22 mouse cellular contexts compared by ENCODE assay signal in genomic region chr3:152241098-152241497, GRCm38 (mm10). TPM values are rescaled to one million over a fixed set of nuclear protein-coding genes. Genes with fewer than 3 reads are reported as not detected.
A peak's percentile ranks its signal among the peaks of the same experiment; 100 is the strongest.
DNase-seq lines count a peak whose midpoint lies in the region; ATAC-seq and TF ChIP-seq lines count a peak whose summit lies in the region.
"Had no signal": no experiment of that assay in that cellular context is flagged by ENCODE, and none has a peak within 500 bp of the region (broad histone marks: within the 10 kb centered on the region; RNA-seq: fewer than 3 reads in every experiment).

No protein-coding gene starts in this region.

- ATAC-seq in kidney, embryonic 14.5 days (ENCODE audit: low FRiP score, low TSS enrichment): 0 out of 2 replicates have a peak, but pooled peaks have one; percentile 30
- no peak for ATAC-seq in kidney, postnatal 0 days (replicated peaks; ENCODE audit: low FRiP score, low read depth)
- 0 out of 2 replicates have a peak, but pooled peaks have one; percentile 2 for ATAC-seq in midbrain, embryonic 13.5 days
- ATAC-seq in midbrain, postnatal 0 days (ENCODE audit: low FRiP score): no peak
- ATAC-seq: activated CD4-positive, CD25-positive, alpha-beta regulatory T cell, adult 4 months; forebrain, embryonic 14.5 days; forebrain, embryonic 16.5 days; Patski had no signal

- no peaks in the 10 kb centered on the region for H3K4me1 ChIP-seq in kidney, embryonic 14.5 days (ENCODE audit: control insufficient read depth, insufficient read depth, low read length)
- H3K4me1 ChIP-seq in kidney, postnatal 0 days (replicated peaks; ENCODE audit: insufficient read depth, low read length): no peaks in the 10 kb centered on the region
- H3K4me1 ChIP-seq in midbrain, embryonic 13.5 days (replicated peaks): no peaks in the 10 kb centered on the region
- H3K4me1 ChIP-seq in midbrain, postnatal 0 days (ENCODE audit: insufficient read depth, low read length): no peaks in the 10 kb centered on the region
- H3K4me1 ChIP-seq: embryonic facial prominence, embryonic 10.5 days; embryonic facial prominence, embryonic 12.5 days had no signal

- DNase-seq in kidney, postnatal 14 days: no peak
- DNase-seq in kidney, postnatal 0 days (ENCODE audit: low spot score): peak; percentile 53
- DNase-seq in kidney, postnatal 4 days: no peak
- no peak for DNase-seq in midbrain, postnatal 0 days (ENCODE audit: low spot score)
- no peak for DNase-seq in right cerebral cortex, postnatal 14 days
- DNase-seq: adrenal gland, adult 8-10 months; adrenal gland, postnatal 14 days; adrenal gland, postnatal 36 days; cerebellum, adult 11-12 months; cerebellum, adult 2 months; cerebellum, adult 9-10 months; cerebellum, postnatal 10 days; cerebellum, postnatal 25 days had no signal

- peaks cover 28% of the 10 kb centered on the region; the same call in 1 of the 2 replicates for H3K36me3 ChIP-seq in kidney, embryonic 14.5 days (ENCODE audit: control insufficient read depth, insufficient read depth, low read length)
- H3K36me3 ChIP-seq in kidney, postnatal 0 days (ENCODE audit: insufficient read depth, low read length): peaks cover 7% of the 10 kb centered on the region
- H3K36me3 ChIP-seq in midbrain, embryonic 13.5 days: peaks cover 21% of the 10 kb centered on the region
- H3K36me3 ChIP-seq in midbrain, postnatal 0 days (ENCODE audit: insufficient read depth, low read length): peaks cover 13% of the 10 kb centered on the region

- H3K27me3 ChIP-seq in kidney, embryonic 14.5 days (ENCODE audit: control insufficient read depth, insufficient read depth, low read length): no peaks in the 10 kb centered on the region
- no peaks in the 10 kb centered on the region for H3K27me3 ChIP-seq in kidney, postnatal 0 days (ENCODE audit: insufficient read depth, low read length)
- H3K27me3 ChIP-seq in midbrain, embryonic 13.5 days: no peaks in the 10 kb centered on the region
- no peaks in the 10 kb centered on the region for H3K27me3 ChIP-seq in midbrain, postnatal 0 days (ENCODE audit: insufficient read depth, low read length)
- H3K27me3 ChIP-seq: embryonic facial prominence, embryonic 12.5 days; Patski had no signal

- no peak for TF ChIP-seq CTCF in kidney, postnatal 0 days (IDR thresholded peaks at IDR 0.05; ENCODE audit: low read depth)
- no peak for TF ChIP-seq CTCF in midbrain, postnatal 0 days (IDR thresholded peaks at IDR 0.05)

- WGBS in kidney, embryonic 14.5 days: 41% methylated on average over 3 of the region's 3 CpGs
- WGBS in kidney, postnatal 0 days: 38% methylated on average over 3 of the region's 3 CpGs
- 89% methylated on average over 3 of the region's 3 CpGs for WGBS in midbrain, embryonic 13.5 days
- WGBS in midbrain, postnatal 0 days: 83% methylated on average over 3 of the region's 3 CpGs

- no peak overlapping the region for H3K4me2 ChIP-seq in kidney, embryonic 14.5 days (replicated peaks; ENCODE audit: low read depth, low read length)
- no peak overlapping the region for H3K4me2 ChIP-seq in kidney, postnatal 0 days (ENCODE audit: low read length)
- H3K4me2 ChIP-seq in midbrain, embryonic 13.5 days (replicated peaks): no peak overlapping the region
- H3K4me2 ChIP-seq in midbrain, postnatal 0 days (ENCODE audit: low read depth, low read length, poor library complexity, severe bottlenecking): no peak overlapping the region
- H3K4me2 ChIP-seq: embryonic facial prominence, embryonic 12.5 days had no signal

- H3K9me3 ChIP-seq in kidney, embryonic 14.5 days (ENCODE audit: control insufficient read depth, low read length): no peaks in the 10 kb centered on the region
- no peaks in the 10 kb centered on the region for H3K9me3 ChIP-seq in kidney, postnatal 0 days (replicated peaks; ENCODE audit: low read length)
- no peaks in the 10 kb centered on the region for H3K9me3 ChIP-seq in midbrain, embryonic 13.5 days
- H3K9me3 ChIP-seq in midbrain, postnatal 0 days (ENCODE audit: low read length): no peaks in the 10 kb centered on the region
- H3K9me3 ChIP-seq: embryonic facial prominence, embryonic 10.5 days; embryonic facial prominence, embryonic 12.5 days; G1E had no signal

- no peak overlapping the region for H3K27ac ChIP-seq in kidney, embryonic 14.5 days (ENCODE audit: low read depth, low read length)
- no peak overlapping the region for H3K27ac ChIP-seq in kidney, postnatal 0 days
- H3K27ac ChIP-seq in midbrain, embryonic 13.5 days: no peak overlapping the region
- H3K27ac ChIP-seq in midbrain, postnatal 0 days (ENCODE audit: low read depth, low read length): no peak overlapping the region
- H3K27ac ChIP-seq: embryonic facial prominence, embryonic 10.5 days; embryonic facial prominence, embryonic 12.5 days had no signal

- no peak overlapping the region for H3K4me3 ChIP-seq in kidney, embryonic 14.5 days (ENCODE audit: low read length)
- no peak overlapping the region for H3K4me3 ChIP-seq in kidney, postnatal 0 days (replicated peaks; ENCODE audit: low read depth, low read length)
- no peak overlapping the region for H3K4me3 ChIP-seq in midbrain, embryonic 13.5 days (replicated peaks)
- no peak overlapping the region for H3K4me3 ChIP-seq in midbrain, postnatal 0 days (ENCODE audit: low read depth, low read length)
- H3K4me3 ChIP-seq: embryonic facial prominence, embryonic 10.5 days; embryonic facial prominence, embryonic 12.5 days had no signal

- no peak overlapping the region for H3K9ac ChIP-seq in kidney, embryonic 14.5 days (ENCODE audit: low read depth, low read length)
- H3K9ac ChIP-seq in kidney, postnatal 0 days (ENCODE audit: low read depth, low read length): no peak overlapping the region
- no peak overlapping the region for H3K9ac ChIP-seq in midbrain, embryonic 13.5 days (replicated peaks)
- H3K9ac ChIP-seq in midbrain, postnatal 0 days (replicated peaks; ENCODE audit: low read length, poor library complexity, severe bottlenecking): no peak overlapping the region
- H3K9ac ChIP-seq: embryonic facial prominence, embryonic 12.5 days had no signal

RNA-seq across cellular contexts. Expression of gene Nexn, which starts 25.1 kb away (rescaled TPM):
- polyA plus RNA-seq in kidney, embryonic 14.5 days (2014; fragmentation: Nextera tagmentation; extraction: Ambion mirVana): 5.1 and 6.3 TPM in 2 replicates
- polyA plus RNA-seq in kidney, postnatal 0 days (2015; fragmentation: Nextera tagmentation; extraction: Ambion mirVana): 15.8 and 18.1 TPM in 2 replicates
- 1.9 and 2.8 TPM in 2 replicates for polyA plus RNA-seq in midbrain, embryonic 13.5 days (2015; fragmentation: Nextera tagmentation; extraction: Ambion mirVana)
- total RNA-seq in midbrain, postnatal 0 days (2014; rRNA removed): 0.11 and 0.28 TPM in 2 replicates
- 1.5 and 2.3 TPM in 2 replicates for polyA plus RNA-seq in midbrain, postnatal 0 days (2015; fragmentation: Nextera tagmentation; extraction: Ambion mirVana)
- polyA plus RNA-seq: G1E had no signal

RNA-seq across cellular contexts. Expression of gene Fubp1, which starts 30.9 kb away (rescaled TPM):
- polyA plus RNA-seq in kidney, embryonic 14.5 days (2014; fragmentation: Nextera tagmentation; extraction: Ambion mirVana): 283 and 332 TPM in 2 replicates
- polyA plus RNA-seq in kidney, postnatal 0 days (2015; fragmentation: Nextera tagmentation; extraction: Ambion mirVana): 178 and 189 TPM in 2 replicates
- polyA plus RNA-seq in midbrain, embryonic 13.5 days (2015; fragmentation: Nextera tagmentation; extraction: Ambion mirVana): 353 and 372 TPM in 2 replicates
- total RNA-seq in midbrain, postnatal 0 days (2014; rRNA removed): 183 and 237 TPM in 2 replicates
- polyA plus RNA-seq in midbrain, postnatal 0 days (2015; fragmentation: Nextera tagmentation; extraction: Ambion mirVana): 94.6 and 127 TPM in 2 replicates

RNA-seq across cellular contexts. Expression of gene Dnajb4, which starts 31.0 kb away (rescaled TPM):
- polyA plus RNA-seq in kidney, embryonic 14.5 days (2014; fragmentation: Nextera tagmentation; extraction: Ambion mirVana): 23.9 and 26.2 TPM in 2 replicates
- polyA plus RNA-seq in kidney, postnatal 0 days (2015; fragmentation: Nextera tagmentation; extraction: Ambion mirVana): 32.5 and 34.9 TPM in 2 replicates
- polyA plus RNA-seq in midbrain, embryonic 13.5 days (2015; fragmentation: Nextera tagmentation; extraction: Ambion mirVana): 33.9 and 37.8 TPM in 2 replicates
- 43.9 and 67.2 TPM in 2 replicates for total RNA-seq in midbrain, postnatal 0 days (2014; rRNA removed)
- 47.1 and 50.3 TPM in 2 replicates for polyA plus RNA-seq in midbrain, postnatal 0 days (2015; fragmentation: Nextera tagmentation; extraction: Ambion mirVana)

Comparison
In these comparisons a context has a peak if more than half of its experiments do, and no peak if none do; other contexts are left out.
1. ATAC-seq: peak in kidney, embryonic 14.5 days (single experiment) and midbrain, embryonic 13.5 days (single experiment); none in kidney, postnatal 0 days (single experiment) and midbrain, postnatal 0 days (single experiment).